Mouse (Mus musculus) limb, embryonic 15.5 days (tissue): ENCODE measurements at regions not wholly inside any gene's neighbourhood (a gene's known extent, or its start where the extent isn't known, plus 50 kb on each side); places are given as distances from the start of the nearest gene placed in this dataset.

ENCODE experiments used
- ATAC-seq: fragments of 200-750 bp; cut with Nextera tagmentation; 2 replicates; pipeline ENCODE4 v1.8.0; 2017; ENCODE audit warnings: low read depth, moderate TSS enrichment; ENCODE audit not compliant: insufficient number of reproducible peaks, low FRiP score, low TSS enrichment
- H3K27ac ChIP-seq: fragments of 300-500 bp; sonication (generic); 2 replicates; pipeline ENCODE4 v1.5.1; 2015; ENCODE audit warnings: moderate library complexity, mild to moderate bottlenecking, inconsistent platforms
- H3K27me3 ChIP-seq: fragments of 300-500 bp; sonication (generic); 2 replicates; pipeline ENCODE4 v1.6.1; 2015; ENCODE audit warnings: inconsistent platforms
- H3K36me3 ChIP-seq: fragments of 300-500 bp; sonication (generic); 2 replicates; pipeline ENCODE4 v1.6.1; 2015; ENCODE audit warnings: inconsistent platforms
- H3K4me1 ChIP-seq: fragments of 300-500 bp; sonication (generic); 2 replicates; pipeline ENCODE4 v1.6.1; 2015; ENCODE audit warnings: inconsistent platforms
- H3K4me2 ChIP-seq: fragments of 300-500 bp; sonication (generic); 2 replicates; pipeline ENCODE4 v1.6.1; 2015; ENCODE audit warnings: mild to moderate bottlenecking, inconsistent platforms
- H3K4me3 ChIP-seq: fragments of 300-500 bp; sonication (generic); 2 replicates; pipeline ENCODE4 v1.5.1; 2015; ENCODE audit warnings: mild to moderate bottlenecking, inconsistent platforms
- H3K9ac ChIP-seq: fragments of 300-500 bp; sonication (generic); 2 replicates; pipeline ENCODE4 v1.6.1; 2015; ENCODE audit warnings: inconsistent platforms
- H3K9me3 ChIP-seq: fragments of 300-500 bp; sonication (generic); 2 replicates; pipeline ENCODE4 v1.6.1; 2016; ENCODE audit warnings: inconsistent platforms
- WGBS: fragments of 180-500 bp; shearing (Covaris S2); methylation state at CpG from one replicate; pipeline ENCODE4 v1.1.7; 2015; 5-methylcytosine and 5-hydroxymethylcytosine counted together

GRCm38 (mm10) chr5:133156115-133156857 is 613.1 kb upstream of the Auts2 start:
- Histone ChIP-seq H3K9ac (no peak overlapping the region), H3K9me3 (no peaks in the 10 kb centered on the region), H3K4me1 (no peaks in the 10 kb centered on the region), H3K27ac (no peak overlapping the region), H3K4me2 (no peak overlapping the region), H3K27me3 (no peaks in the 10 kb centered on the region), H3K4me3 (no peak overlapping the region), H3K36me3 (no peaks in the 10 kb centered on the region)
- WGBS: 31% methylated on average over 5 of the region's 5 CpGs
- no peak for ATAC-seq

GRCm38 (mm10) chr5:133145996-133146395 is 602.9 kb upstream of the Auts2 start:
- no peak for ATAC-seq
- H3K36me3 ChIP-seq: no peaks in the 10 kb centered on the region

DNA sequence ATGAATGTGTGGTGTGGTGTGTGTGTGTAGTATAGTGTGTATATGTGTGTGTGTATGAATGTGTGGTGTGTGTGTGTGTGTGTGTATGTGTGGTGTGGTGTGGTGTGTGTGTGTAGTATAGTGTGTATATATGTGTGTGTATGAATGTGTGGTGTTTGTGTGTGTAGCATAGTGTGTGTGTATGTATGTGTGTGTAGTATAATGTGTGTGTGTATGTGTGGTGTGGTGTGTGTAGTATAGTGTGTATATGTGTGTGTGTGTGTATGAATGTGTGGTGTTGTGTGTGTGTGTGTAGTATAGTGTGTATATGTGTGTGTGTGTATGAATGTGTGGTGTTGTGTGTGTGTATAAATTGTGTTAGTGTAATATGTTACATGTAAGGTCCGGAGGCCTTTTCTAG is 600.5 kb upstream of the Auts2 start:
- Histone ChIP-seq H3K4me2 (no peak overlapping the region), H3K9ac (no peak overlapping the region), H3K4me3 (no peak overlapping the region), H3K4me1 (no peaks in the 10 kb centered on the region), H3K36me3 (no peaks in the 10 kb centered on the region), H3K27ac (no peak overlapping the region), H3K9me3 (no peaks in the 10 kb centered on the region; the same call in 1 of the 2 replicates), H3K27me3 (no peaks in the 10 kb centered on the region)
- 100% methylated on average over 1 of the region's 1 CpGs for WGBS
- ATAC-seq: no peak

More at GRCm38 (mm10) chr5:133145996-133146395, 602.9 kb upstream of the Auts2 start:
- Histone ChIP-seq H3K4me3 (no peak overlapping the region), H3K4me1 (no peaks in the 10 kb centered on the region), H3K27me3 (no peaks in the 10 kb centered on the region), H3K9ac (no peak overlapping the region), H3K4me2 (no peak overlapping the region), H3K9me3 (no peaks in the 10 kb centered on the region; the same call in 1 of the 2 replicates), H3K27ac (no peak overlapping the region)

DNA sequence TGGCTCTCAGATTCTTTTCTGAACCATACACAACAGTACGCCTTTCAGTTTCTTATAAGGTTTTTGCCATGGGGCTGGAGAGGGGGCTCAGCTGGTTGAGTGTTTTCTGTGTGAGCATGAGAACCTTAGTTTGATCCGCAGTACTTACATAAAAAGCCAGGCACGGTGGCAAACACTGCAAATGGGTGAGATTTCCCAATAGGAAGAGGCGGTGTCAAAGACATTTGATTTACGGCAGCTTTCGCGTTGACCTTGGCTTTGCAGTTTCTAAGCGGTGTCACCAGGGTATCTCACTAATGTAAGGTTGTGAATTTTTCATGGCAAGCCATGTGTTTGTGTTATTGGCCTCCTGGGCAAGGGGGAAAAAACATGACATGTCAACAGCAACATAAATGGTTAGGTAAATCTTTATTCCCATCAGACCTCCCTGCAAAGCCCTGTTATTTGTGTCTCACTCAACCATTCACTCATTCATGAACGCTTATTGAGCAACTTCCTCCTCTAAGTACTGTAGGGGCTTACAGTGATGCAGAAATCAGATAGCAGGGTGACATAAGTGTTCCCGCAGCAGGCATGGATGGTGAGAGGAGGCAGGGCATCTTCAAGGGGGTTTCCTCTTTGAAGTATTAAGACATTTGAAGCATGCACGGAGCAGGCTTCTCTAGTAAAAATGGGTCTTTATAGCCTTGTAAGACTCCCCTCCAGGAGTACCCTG is 599.4 kb upstream of the Auts2 start:
- Histone ChIP-seq H3K27ac (no peak overlapping the region), H3K36me3 (no peaks in the 10 kb centered on the region), H3K4me2 (no peak overlapping the region), H3K9ac (no peak overlapping the region), H3K4me3 (no peak overlapping the region), H3K4me1 (no peaks in the 10 kb centered on the region), H3K27me3 (no peaks in the 10 kb centered on the region), H3K9me3 (no peaks in the 10 kb centered on the region; the same call in 1 of the 2 replicates)
- 44% methylated on average over 11 of the region's 11 CpGs for WGBS
- no peak for ATAC-seq

- no peaks in the 10 kb centered on the region for H3K4me1 ChIP-seq
- 85% methylated on average over 2 of the region's 2 CpGs for WGBS
- ATAC-seq: no peak
These were observed 587.9 kb upstream of the Auts2 start for GRCm38 (mm10) chr5:133131042-133131441.

GRCm38 (mm10) chr5:133130316-133130715 is 587.2 kb upstream of the Auts2 start:
- Histone ChIP-seq H3K9ac (no peak overlapping the region), H3K9me3 (no peaks in the 10 kb centered on the region), H3K4me2 (no peak overlapping the region), H3K4me1 (no peaks in the 10 kb centered on the region), H3K27ac (no peak overlapping the region), H3K4me3 (no peak overlapping the region), H3K27me3 (no peaks in the 10 kb centered on the region), H3K36me3 (no peaks in the 10 kb centered on the region)
- no peak for ATAC-seq
- WGBS: 80% methylated on average over 6 of the region's 6 CpGs

More at GRCm38 (mm10) chr5:133131042-133131441, 587.9 kb upstream of the Auts2 start:
- Histone ChIP-seq H3K9me3 (no peaks in the 10 kb centered on the region), H3K36me3 (no peaks in the 10 kb centered on the region), H3K27ac (no peak overlapping the region), H3K4me3 (no peak overlapping the region), H3K27me3 (no peaks in the 10 kb centered on the region), H3K4me2 (no peak overlapping the region), H3K9ac (no peak overlapping the region)

DNA sequence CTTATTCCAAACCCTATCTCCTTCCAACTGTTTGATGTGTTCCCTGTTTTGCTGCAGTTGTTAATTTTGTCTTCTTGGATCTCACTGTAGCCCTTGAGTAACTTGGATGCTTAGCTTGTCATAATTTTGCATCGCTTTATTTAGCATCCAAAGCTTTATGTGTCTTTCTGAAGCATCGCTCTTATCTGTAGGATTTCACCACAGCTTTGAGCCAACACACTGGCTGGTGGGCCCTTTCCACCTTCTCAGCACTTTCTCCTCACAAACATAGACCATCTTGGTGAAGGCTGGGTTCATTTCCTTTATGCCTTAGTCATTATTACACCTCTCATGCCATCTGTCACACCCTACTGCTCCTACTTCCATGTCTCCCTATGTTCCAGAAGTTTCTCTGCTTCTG is 581.1 kb upstream of the Auts2 start:
- H3K36me3 ChIP-seq: no peaks in the 10 kb centered on the region
- H3K4me2 ChIP-seq: no peak overlapping the region
- no peak overlapping the region for H3K9ac ChIP-seq
- H3K27ac ChIP-seq: no peak overlapping the region
- ATAC-seq: no peak
- WGBS: 94% methylated on average over 2 of the region's 2 CpGs
- H3K27me3 ChIP-seq: no peaks in the 10 kb centered on the region
- no peaks in the 10 kb centered on the region for H3K4me1 ChIP-seq
- no peaks in the 10 kb centered on the region for H3K9me3 ChIP-seq
- H3K4me3 ChIP-seq: no peak overlapping the region

DNA sequence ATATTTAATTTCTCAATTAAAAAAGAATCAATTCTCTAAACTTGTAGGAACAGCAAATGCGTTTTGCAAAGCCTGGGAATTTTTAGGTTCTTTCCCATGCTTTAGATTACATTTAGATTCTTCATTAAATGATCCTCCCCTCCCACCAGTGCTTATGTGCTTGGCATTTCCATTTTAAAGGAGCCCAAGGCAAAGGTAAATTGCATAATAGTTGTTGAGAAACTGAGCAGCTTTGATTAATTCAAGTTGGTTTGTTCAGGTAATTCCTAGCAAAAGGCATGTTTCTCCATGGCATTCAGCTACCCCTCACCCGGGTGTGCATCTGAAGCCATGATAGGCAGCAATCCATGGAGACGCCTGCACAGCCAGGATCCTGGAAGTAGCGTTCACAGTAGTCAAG is 570.8 kb upstream of the Auts2 start:
- Histone ChIP-seq H3K9ac (no peak overlapping the region), H3K4me1 (no peaks in the 10 kb centered on the region), H3K27ac (no peak overlapping the region), H3K9me3 (no peaks in the 10 kb centered on the region), H3K4me3 (no peak overlapping the region), H3K36me3 (no peaks in the 10 kb centered on the region), H3K27me3 (no peaks in the 10 kb centered on the region), H3K4me2 (no peak overlapping the region)
- WGBS: 76% methylated on average over 4 of the region's 4 CpGs
- ATAC-seq: no peak

DNA sequence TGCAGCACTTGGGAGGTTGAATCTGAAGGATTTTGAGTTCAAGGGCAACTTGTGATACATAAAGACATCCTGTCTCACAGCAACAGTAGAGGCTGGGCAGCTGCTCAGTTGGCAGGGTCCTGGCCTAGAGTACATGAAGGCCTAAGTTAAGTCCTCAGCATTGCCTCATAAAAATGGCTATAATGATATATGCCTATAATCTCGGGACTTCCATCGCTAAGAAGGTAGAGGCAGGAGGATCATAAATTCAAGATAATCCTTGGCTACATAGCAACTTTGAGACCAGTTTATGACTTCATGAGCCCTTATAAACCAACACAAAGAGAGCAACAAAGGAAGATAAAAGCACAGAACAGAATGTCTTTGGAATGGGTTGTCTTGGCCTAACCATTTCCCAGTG is 570.0 kb upstream of the Auts2 start:
- no peaks in the 10 kb centered on the region for H3K4me1 ChIP-seq
- no peak for ATAC-seq
- H3K36me3 ChIP-seq: no peaks in the 10 kb centered on the region
- H3K27me3 ChIP-seq: no peaks in the 10 kb centered on the region
- no peak overlapping the region for H3K4me2 ChIP-seq
- H3K27ac ChIP-seq: no peak overlapping the region
- 52% methylated on average over 2 of the region's 2 CpGs for WGBS
- H3K9ac ChIP-seq: no peak overlapping the region
- no peak overlapping the region for H3K4me3 ChIP-seq
- no peaks in the 10 kb centered on the region for H3K9me3 ChIP-seq

DNA sequence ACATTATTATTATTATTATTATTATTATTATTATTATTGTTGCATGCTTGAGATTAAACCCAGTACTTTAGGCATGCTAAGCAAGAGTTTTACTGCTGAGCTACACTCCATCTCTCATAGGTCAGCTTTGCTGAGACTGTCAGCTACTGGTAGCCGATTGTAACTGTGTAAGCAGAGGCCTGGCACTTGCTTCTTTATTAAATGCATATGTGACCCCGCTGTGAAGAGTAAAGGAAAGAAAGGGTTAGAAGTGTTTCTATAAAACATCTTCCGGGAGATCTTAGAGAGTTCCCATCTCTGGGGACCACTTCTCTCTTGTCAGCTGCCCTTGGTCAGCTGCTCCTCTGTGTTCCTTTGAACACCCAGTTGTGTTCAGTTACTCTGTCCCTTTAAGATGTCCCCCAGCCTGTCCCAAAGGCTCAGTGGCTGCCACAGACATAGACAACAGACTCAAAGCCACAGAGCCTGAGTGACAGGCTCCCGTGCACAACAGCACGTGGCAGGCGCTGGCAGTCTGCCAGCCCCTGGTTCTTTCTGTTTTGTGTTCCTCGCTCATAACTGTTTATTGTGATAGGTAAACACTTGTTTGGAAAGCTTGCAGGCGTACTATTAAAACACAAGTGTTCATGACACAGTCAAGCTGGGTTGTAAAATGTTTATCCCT is 563.7 kb upstream of the Auts2 start:
- Histone ChIP-seq H3K9ac (no peak overlapping the region), H3K9me3 (no peaks in the 10 kb centered on the region), H3K4me2 (no peak overlapping the region), H3K27me3 (no peaks in the 10 kb centered on the region), H3K27ac (no peak overlapping the region), H3K4me1 (peaks cover 4% of the 10 kb centered on the region), H3K4me3 (no peak overlapping the region), H3K36me3 (no peaks in the 10 kb centered on the region)
- ATAC-seq: no peak
- 17% methylated on average over 8 of the region's 8 CpGs for WGBS

DNA sequence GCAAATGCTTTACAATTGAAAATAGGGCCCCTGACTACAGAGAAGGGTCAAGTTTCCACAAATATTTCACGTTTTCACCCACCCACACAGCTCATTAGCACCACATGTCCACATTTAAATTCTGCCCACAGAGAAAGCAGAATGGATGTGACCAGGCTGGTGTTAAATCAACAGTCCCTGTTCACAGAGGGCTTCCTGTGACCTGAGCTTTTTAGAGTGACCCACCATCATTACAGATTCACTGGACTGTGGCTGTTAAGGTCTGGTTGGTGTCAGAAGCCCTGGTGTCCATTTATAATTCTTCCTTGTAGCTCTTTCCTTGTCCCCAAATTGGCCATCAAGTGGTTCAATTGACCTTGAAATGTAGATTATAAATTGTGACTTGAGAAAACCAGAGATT is 553.2 kb upstream of the Auts2 start:
- Histone ChIP-seq H3K27me3 (no peaks in the 10 kb centered on the region), H3K9ac (no peak overlapping the region), H3K36me3 (no peaks in the 10 kb centered on the region), H3K4me1 (no peaks in the 10 kb centered on the region), H3K9me3 (no peaks in the 10 kb centered on the region), H3K27ac (no peak overlapping the region), H3K4me2 (no peak overlapping the region), H3K4me3 (no peak overlapping the region)
- no peak for ATAC-seq
- 30% methylated on average over 1 of the region's 1 CpGs for WGBS

GRCm38 (mm10) chr5:133084859-133085258 is 541.7 kb upstream of the Auts2 start:
- 0 out of 2 replicates have a peak, but pooled peaks cover 3% of the 10 kb centered on the region for H3K27me3 ChIP-seq
- H3K27ac ChIP-seq: no peak overlapping the region
- H3K4me1 ChIP-seq: no peaks in the 10 kb centered on the region
- no peak overlapping the region for H3K4me3 ChIP-seq
- ATAC-seq: no peak
- no peak overlapping the region for H3K4me2 ChIP-seq
- H3K36me3 ChIP-seq: no peaks in the 10 kb centered on the region
- WGBS: 76% methylated on average over 1 of the region's 1 CpGs
- H3K9ac ChIP-seq: no peak overlapping the region
- no peaks in the 10 kb centered on the region for H3K9me3 ChIP-seq
